Mouse (Mus musculus): ENCODE data around the gene 4930435E12Rik. TPM values are rescaled to one million over a fixed set of nuclear protein-coding genes. Genes with fewer than 3 reads are reported as not detected.

4930435E12Rik gene
- total and polyA plus RNA-seq, 3 experiments = not detected

DNA sequence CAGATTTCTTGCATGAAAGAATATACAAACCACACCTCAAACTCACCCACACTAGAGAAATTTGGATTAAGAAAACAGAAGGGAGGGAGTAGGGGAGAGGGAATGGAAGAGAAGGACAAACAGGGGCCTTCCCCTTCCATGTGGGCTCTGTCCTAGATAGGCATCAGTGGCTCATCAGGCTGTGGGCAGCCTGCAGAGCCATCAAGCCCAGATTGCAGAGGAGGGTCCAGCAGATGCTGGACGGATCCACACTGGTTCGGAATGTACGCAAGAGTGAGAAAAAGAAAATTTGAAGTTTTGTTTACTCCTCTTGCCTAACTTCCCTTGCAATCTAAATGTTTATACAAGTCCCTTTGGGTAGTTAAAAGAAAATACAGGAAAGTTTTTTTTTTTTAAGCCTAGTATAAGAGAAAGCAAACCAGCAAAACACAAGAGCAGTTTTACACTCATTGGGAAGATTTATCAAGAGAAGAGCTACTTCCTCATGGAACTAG, 29.5 kb downstream of the 4930435E12Rik start:
- Histone ChIP-seq H3K9me3 (replicated peaks; ENCODE audit: insufficient read depth, low read length) (no peaks in the 10 kb centered on the region), H3K79me2 (ENCODE audit: control insufficient read depth, insufficient read depth, low read length, poor library complexity) (no peaks in the 10 kb centered on the region), H3K4me1 (ENCODE audit: control insufficient read depth in 1 of 2, insufficient read depth in 2 of 2, low read length in 2 of 2) (no peaks in the 10 kb centered on the region), H3K27me3 (ENCODE audit: control insufficient read depth in 1 of 2, insufficient read depth in 2 of 2, low read length in 2 of 2) (no peaks in the 10 kb centered on the region), H3K36me3 (ENCODE audit: control insufficient read depth in 1 of 2, insufficient read depth in 2 of 2, low read length in 2 of 2) (no peaks in the 10 kb centered on the region), H3K9ac (ENCODE audit: control insufficient read depth, low read depth, low read length, poor library complexity, severe bottlenecking) (no peak overlapping the region), H3K27ac (ENCODE audit: control insufficient read depth, low read depth, low read length) (no peak overlapping the region), H3K4me3 (ENCODE audit: control insufficient read depth in 1 of 2, insufficient read depth in 1 of 2, low read depth in 2 of 2, low read length in 2 of 2) (no peak overlapping the region)
- no peak for DNase-seq (ENCODE audit: low read depth, low spot score)
- TF ChIP-seq MAFK (IDR thresholded peaks at IDR 0.05; ENCODE audit: borderline replicate concordance, low read depth, low read length) = no peak
- TF ChIP-seq ELF1 (IDR thresholded peaks at IDR 0.05; ENCODE audit: low read depth, low read length) = no peak
- TF ChIP-seq MXI1 (IDR thresholded peaks at IDR 0.05; ENCODE audit: low read depth, low read length) = no peak
- no peak for TF ChIP-seq TBP (IDR thresholded peaks at IDR 0.05; ENCODE audit: low read depth, low read length)
- TF ChIP-seq POLR2AphosphoS5 (IDR thresholded peaks at IDR 0.05; ENCODE audit: borderline replicate concordance, low read depth, low read length) = no peak
- no peak for TF ChIP-seq JUND (IDR thresholded peaks at IDR 0.05; ENCODE audit: low read depth, low read length)
- TF ChIP-seq NELFE (IDR thresholded peaks at IDR 0.05; ENCODE audit: low read depth, low read length) = no peak
- no peak for TF ChIP-seq GABPA (IDR thresholded peaks at IDR 0.05; ENCODE audit: low read depth, low read length)
- TF ChIP-seq USF2 (IDR thresholded peaks at IDR 0.05; ENCODE audit: borderline replicate concordance in 1 of 2, insufficient read depth in 1 of 2, low read depth in 1 of 2, low read length in 2 of 2) = no peak
- no peak for TF ChIP-seq MYB (IDR thresholded peaks at IDR 0.05; ENCODE audit: low read depth, low read length)
- TF ChIP-seq E2F4 (IDR thresholded peaks at IDR 0.05; ENCODE audit: borderline replicate concordance, low read depth, low read length) = no peak
- TF ChIP-seq MEF2A (IDR thresholded peaks at IDR 0.05; ENCODE audit: extremely low read depth, insufficient replicate concordance, low read depth, low read length, poor library complexity, severe bottlenecking) = no peak
- no peak for TF ChIP-seq ZKSCAN1 (IDR thresholded peaks at IDR 0.05; ENCODE audit: low read depth, low read length)
- TF ChIP-seq HCFC1 (IDR thresholded peaks at IDR 0.05; ENCODE audit: low read depth, low read length) = no peak
- no peak for TF ChIP-seq MAZ (IDR thresholded peaks at IDR 0.05; ENCODE audit: low read depth, low read length)
- no peak for TF ChIP-seq UBTF (IDR thresholded peaks at IDR 0.05; ENCODE audit: borderline replicate concordance, insufficient read depth, low read depth, low read length)
- no peak for TF ChIP-seq GATA1 (IDR thresholded peaks at IDR 0.05; ENCODE audit: low read depth, low read length)
- no peak for TF ChIP-seq NRF1 (IDR thresholded peaks at IDR 0.05; ENCODE audit: insufficient read depth, low read depth, low read length, poor library complexity, severe bottlenecking)

DNA sequence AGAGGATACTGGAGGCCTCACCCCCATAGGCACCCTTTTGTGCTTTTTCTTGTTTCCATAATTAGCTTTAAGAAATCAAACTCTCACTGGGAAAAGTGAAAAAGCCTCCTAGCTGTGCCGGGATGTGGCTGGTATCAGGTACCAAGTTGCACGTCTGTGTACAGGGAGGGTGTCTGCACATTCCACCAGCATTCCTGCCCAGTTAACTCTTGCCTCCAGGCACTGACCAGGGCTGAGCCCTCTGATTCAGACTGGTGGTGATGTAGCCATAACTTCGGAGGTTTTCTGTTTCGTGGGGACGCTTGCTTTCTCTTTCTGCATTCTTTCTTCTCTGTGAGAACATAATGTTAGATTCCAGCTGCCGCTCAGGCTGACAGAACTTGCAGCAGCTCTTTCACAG, 35.4 kb downstream of the 4930435E12Rik start:
- no peak overlapping the region for H3K27ac ChIP-seq (ENCODE audit: control insufficient read depth, low read depth, low read length)
- H3K4me1 ChIP-seq (ENCODE audit: control insufficient read depth in 1 of 2, insufficient read depth in 2 of 2, low read length in 2 of 2) = no peaks in the 10 kb centered on the region
- H3K36me3 ChIP-seq (ENCODE audit: control insufficient read depth in 1 of 2, insufficient read depth in 2 of 2, low read length in 2 of 2) = no peaks in the 10 kb centered on the region
- no peaks in the 10 kb centered on the region for H3K9me3 ChIP-seq (replicated peaks; ENCODE audit: insufficient read depth, low read length)
- H3K79me2 ChIP-seq (ENCODE audit: control insufficient read depth, insufficient read depth, low read length, poor library complexity) = no peaks in the 10 kb centered on the region
- no peak for DNase-seq (ENCODE audit: low read depth, low spot score)
- H3K4me3 ChIP-seq (ENCODE audit: control insufficient read depth in 1 of 2, insufficient read depth in 1 of 2, low read depth in 2 of 2, low read length in 2 of 2) = no peak overlapping the region
- TF ChIP-seq MAX (IDR thresholded peaks at IDR 0.05; ENCODE audit: low read length) (no peak), ZMIZ1 (IDR thresholded peaks at IDR 0.05; ENCODE audit: low read depth, low read length) (no peak), USF2 (IDR thresholded peaks at IDR 0.05; ENCODE audit: borderline replicate concordance in 1 of 2, insufficient read depth in 1 of 2, low read depth in 1 of 2, low read length in 2 of 2) (no peak), USF1 (IDR thresholded peaks at IDR 0.05; ENCODE audit: low read depth, low read length) (no peak), TAL1 (IDR thresholded peaks at IDR 0.05; ENCODE audit: low read length) (no peak), POLR2AphosphoS5 (IDR thresholded peaks at IDR 0.05; ENCODE audit: borderline replicate concordance, low read depth, low read length) (no peak), NELFE (IDR thresholded peaks at IDR 0.05; ENCODE audit: low read depth, low read length) (no peak), E2F4 (IDR thresholded peaks at IDR 0.05; ENCODE audit: borderline replicate concordance, low read depth, low read length) (no peak), KAT2A (conservative IDR thresholded peaks at IDR 0.05; ENCODE audit: low read depth, low read length) (no peak), GABPA (IDR thresholded peaks at IDR 0.05; ENCODE audit: low read depth, low read length) (no peak), MAZ (IDR thresholded peaks at IDR 0.05; ENCODE audit: low read depth, low read length) (no peak)
- no peak overlapping the region for H3K9ac ChIP-seq (ENCODE audit: control insufficient read depth, low read depth, low read length, poor library complexity, severe bottlenecking)
- H3K27me3 ChIP-seq (ENCODE audit: control insufficient read depth in 1 of 2, insufficient read depth in 2 of 2, low read length in 2 of 2) = no peaks in the 10 kb centered on the region

Data from MEL (cell line).